Mouse (Mus musculus) liver, adult (tissue): ENCODE data around the gene Olfr1156.

Source experiments
- GATA4 ChIP-seq: IDR thresholded peaks from 2 replicates; pipeline ENCODE4 v1.6.1; 2014; ENCODE audit warnings: mild to moderate bottlenecking, low read length; ENCODE audit not compliant: insufficient replicate concordance

The Olfr1156 gene

DNA sequence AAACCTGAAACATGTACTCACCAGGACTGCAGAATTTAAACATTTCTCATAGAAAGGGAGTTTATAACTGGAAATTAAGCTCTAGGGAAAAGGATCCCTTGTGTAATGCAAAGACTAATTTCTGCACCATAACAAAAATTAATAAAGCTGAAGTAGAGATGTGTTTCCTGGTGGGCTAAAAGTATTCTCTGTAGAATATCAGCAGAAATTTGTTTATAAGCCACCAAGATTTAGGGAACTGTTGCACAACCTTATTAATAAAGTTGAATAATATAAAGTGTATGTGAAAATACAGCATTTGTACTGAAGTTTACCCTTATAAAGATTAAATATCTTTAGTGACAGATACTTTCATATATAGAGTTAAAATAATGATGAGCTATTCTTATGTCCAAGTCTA is at the start of gene Olfr1156:
Gene Olfr1156, minus strand, starts transcription at position 101 of the 400 bp plus-strand sequence.
- no peak for TF ChIP-seq GATA4

DNA sequence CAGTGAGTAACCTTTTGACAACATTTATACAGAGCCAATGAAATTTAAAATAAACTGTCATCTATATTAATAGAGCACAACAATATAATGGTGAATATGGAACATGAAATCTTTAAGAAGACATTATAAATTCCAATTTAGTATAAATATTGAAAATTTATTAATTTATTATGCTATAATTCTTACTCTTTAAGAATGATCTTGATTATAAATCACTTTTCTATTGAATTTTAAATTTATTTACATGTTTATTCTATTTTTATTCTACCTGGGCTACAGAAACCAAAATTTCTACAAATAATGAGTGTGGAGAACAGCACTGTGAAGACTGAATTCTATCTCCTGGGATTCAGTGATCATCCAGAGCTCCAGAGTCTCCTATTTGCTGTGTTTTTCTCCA is 36.9 kb upstream of the Olfr1156 start, which contains the start of gene Olfr1158:
Gene Olfr1158, plus strand, starts transcription at position 301 of the 400 bp plus-strand sequence.
- no peak for TF ChIP-seq GATA4

DNA sequence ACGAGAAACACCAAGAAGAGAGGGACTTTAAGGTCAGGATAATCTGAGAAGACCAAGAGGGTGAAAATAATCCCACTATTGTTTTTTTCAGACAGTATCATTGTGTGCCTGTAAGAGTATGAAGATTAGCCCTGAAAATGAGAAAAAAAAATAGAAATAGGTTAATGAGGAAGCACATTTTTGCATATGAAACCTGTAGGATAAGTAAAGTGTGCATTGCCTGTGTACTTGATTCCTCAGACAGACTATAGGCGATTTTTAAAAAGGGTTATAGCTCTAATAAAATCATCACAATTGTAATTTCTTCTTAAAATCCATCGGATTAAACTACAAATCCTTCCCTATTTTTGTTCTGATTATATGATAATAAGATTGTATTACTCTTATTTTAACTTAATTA is 21.7 kb upstream of the Olfr1156 start, which contains the start of gene Olfr74:
Gene Olfr74, minus strand, starts transcription at position 101 of the 400 bp plus-strand sequence.
- TF ChIP-seq GATA4: no peak

DNA sequence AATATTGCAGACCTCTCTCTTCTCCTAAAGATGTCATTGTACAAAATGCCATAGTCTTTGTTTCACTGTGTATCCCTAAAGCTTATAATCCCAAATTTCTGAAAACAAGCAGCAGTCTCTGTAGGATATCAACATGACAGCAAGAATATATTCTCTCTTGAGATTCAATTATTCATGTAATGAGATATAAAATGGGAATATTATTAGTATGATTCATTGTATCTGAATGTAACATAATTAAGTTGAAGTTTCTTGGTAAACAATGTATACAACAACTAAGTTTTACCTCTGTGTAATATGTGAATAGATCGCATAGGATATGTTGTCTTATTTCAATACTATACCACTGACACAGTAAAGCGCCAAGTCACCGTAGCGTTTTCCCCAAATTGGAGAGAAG is 15.3 kb upstream of the Olfr1156 start, which contains the start of gene Olfr1157:
Gene Olfr1157, minus strand, starts transcription at position 101 of the 400 bp plus-strand sequence.
- no peak for TF ChIP-seq GATA4

DNA sequence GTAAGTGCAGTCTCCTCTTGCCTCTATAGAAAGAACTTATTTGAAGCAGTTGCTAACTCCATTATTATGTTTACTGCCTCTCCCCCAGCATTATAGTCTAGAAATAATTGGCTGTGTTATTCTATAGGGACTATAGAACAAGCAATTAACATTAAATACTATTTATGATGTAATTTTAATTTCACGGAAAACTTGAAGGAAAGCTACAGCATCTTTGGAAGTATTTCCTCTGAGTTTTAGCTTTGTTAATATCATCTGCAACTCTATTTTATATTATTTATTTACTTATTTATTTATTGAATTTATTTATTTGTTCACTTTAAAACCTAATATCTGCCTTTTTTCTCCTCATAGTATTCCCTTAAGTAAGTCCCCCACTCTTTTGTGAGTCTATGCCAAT is 7.9 kb downstream of the Olfr1156 start, which contains the start of gene Olfr1155:
Gene Olfr1155, minus strand, starts transcription at position 101 of the 400 bp plus-strand sequence.
- no peak for TF ChIP-seq GATA4

DNA sequence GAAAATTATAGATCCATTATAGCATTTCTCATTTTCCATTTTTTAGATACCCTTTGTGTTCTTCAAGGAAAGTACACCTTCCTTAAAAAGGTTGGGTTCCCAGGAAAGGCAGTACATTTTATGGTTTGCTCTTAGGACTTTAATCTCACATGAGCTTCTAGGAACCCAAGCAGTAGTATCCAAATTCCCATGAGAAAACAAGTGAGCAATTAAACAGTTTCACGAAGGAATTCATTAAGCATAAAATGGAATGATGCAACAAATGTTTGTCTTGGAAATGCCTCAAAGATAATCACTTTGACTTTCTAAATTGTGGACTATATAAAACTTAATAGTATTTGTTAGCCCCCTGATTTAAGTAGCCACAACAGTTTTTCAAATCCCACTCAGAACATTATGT is 47.8 kb downstream of the Olfr1156 start, which contains the start of gene Olfr1154:
Gene Olfr1154, minus strand, starts transcription at position 101 of the 400 bp plus-strand sequence.
- TF ChIP-seq GATA4: no peak
